Mouse (Mus musculus) urinary bladder, postnatal 10 days (tissue): ENCODE data around the gene Adgrv1.

Source experiments
- DNase-seq: peaks from one replicate; pipeline ENCODE4 v3.0.0; 2022; ENCODE audit warnings: low spot score

Adgrv1 gene

DNA sequence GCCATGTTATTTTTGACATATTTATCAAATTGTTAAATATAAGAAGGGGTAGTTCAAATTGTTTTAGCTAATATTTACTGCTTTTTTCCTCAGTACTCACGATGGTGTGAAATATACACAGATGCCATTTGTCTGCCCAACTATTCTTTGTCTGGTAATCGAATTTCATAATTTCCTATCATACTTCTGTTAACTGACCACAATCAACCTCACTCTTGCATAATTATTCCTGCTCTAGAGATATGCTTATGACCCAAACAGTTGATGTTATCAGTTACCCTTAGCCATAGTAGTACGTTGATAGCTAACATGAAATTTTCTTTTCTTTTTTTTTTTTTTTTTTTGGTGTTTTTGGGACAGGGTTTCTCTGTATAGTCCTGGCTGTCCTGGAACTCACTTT, 393.5 kb downstream of the Adgrv1 start:
- no peak for DNase-seq

DNA sequence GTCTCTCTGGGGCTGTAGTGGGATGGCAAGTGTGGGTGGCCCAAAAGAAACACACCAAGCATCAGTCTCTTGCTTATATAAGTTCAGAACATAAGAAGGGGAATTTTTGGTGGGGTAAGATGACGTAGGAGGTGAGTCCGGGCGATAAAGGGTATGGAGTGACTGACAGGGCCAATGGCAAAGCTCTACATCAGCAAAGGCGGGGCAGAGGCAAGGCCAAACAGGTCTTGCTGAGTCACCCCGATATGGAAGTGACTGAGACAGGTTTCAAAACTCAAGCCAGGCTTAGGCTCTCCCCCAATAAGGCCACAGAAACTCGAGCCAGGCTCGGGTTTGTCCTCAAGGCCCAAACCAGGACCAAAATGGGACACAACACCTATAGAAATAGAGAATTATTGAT, 394.1 kb downstream of the Adgrv1 start:
- DNase-seq = no peak

DNA sequence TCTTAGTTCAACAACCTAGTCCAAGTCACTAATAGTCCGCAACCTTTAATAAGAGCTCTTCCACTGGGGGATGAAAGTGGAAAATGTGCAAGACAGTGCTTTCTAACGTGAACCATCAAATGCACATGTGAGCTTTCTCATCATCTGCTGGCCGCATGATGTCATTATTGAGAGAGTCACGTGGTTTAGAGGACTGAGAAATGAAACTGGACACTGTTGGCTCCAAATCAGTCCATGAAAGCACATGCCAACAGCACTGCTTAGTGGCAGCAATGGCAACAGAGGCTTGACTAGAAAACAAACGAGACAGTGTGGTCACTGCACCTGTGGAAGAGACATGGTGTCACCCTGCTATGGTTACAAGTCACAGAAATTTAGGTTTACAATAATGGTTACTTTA, 395.0 kb downstream of the Adgrv1 start:
- DNase-seq = no peak

DNA sequence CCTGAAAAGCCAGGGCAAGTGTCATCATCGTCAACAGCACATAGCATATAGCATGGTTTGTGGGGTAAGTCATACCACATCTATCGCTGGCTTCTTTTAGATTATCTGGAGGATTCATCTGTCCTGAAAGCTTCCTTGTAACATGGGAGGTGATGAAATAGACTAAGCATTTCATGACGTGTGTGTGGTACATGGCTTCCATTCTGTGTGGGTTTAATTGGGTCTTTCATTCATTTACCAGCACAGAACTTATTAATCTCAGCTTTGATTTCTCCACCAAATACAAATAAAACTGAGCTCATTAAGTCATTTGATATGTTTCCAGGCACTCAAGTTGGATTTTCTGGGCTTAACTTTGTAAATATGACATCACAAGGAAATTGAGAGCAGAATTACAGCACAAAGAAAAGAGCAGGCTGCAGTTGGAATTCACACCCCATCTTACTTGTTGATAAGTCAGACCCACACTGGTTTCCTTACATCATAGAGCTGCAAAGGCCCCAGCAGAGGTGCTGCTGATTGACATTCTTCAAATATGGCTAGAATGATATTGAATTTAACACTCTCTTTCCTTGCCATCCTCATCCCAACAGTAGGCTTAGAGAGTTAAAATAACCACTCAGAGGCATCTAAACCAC, 396.1 kb downstream of the Adgrv1 start:
- DNase-seq = no peak

DNA sequence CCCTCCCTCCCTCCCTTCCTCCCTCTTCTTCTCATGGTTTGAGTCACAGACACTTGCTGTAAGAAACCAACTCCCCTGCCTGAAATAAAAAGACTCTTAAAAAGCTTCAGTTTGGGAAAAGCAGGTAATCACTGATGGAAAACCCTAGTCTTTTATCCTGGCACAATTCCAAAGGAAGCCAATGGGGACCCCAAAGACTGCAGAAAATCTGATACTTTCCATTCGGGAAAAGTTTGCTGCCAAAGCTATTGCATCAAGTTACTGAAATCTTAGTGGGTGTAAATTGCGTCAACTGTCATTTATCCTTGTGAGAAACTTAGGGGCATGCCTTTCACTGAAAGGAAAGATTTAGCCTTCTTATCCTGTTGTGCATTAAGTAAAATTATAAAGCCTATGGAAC, 398.9 kb downstream of the Adgrv1 start:
- no peak for DNase-seq

DNA sequence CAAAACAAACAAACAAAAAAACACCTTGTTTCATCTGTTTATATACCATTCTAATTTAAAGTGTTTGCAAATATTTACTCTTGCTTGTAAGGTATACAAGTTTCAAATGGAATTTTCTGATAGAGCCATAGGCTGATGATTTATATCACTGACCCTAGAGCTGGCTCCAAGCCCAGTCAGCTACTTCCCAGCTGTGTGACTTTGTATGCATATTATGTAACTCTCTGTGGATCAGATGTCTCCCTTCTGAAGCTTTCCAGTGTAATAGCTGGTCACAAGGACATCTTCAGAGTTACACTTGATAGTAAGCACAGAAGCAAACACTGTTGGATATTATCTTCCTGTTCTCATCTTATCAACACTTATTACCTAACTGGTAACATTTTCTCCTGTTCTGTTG, 400.1 kb downstream of the Adgrv1 start:
- DNase-seq = no peak

DNA sequence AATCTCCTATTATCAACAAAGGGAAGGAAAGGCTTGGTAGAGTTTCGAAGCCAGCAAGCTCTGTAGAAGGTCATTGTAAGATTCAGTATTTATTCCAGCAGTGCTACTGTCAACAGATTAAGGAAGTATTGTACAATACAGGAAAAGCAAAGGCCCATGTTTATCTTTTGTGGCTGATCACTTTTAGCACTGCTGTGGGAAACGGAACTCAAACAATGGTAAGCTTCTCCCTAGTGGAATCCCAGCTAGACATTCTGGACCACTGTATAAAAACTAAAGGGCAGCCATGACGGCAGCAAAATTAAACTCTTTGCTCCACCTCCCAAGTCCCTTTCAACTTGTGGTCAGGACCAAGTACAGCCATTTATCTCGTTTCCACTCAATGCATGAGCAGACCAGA, 402.8 kb downstream of the Adgrv1 start:
- DNase-seq = no peak

DNA sequence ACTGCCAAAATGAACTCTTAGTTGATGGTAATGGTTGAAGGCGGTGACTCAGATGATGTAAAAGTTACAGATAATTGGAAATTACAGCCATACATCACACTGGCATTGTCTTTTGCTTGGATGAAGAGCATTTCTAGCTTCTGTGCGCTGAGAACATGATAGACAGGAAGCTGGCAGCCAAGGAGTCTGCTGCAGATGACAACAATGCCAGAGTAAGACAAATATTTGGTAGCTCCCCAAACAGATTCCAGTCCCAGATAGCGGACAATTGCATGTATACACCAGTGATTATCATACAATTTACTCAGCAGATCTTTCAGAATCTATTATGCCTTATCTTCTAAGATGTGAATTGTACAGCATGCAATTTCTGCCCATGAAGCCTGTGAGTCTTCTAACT, 409.2 kb downstream of the Adgrv1 start:
- DNase-seq = no peak

DNA sequence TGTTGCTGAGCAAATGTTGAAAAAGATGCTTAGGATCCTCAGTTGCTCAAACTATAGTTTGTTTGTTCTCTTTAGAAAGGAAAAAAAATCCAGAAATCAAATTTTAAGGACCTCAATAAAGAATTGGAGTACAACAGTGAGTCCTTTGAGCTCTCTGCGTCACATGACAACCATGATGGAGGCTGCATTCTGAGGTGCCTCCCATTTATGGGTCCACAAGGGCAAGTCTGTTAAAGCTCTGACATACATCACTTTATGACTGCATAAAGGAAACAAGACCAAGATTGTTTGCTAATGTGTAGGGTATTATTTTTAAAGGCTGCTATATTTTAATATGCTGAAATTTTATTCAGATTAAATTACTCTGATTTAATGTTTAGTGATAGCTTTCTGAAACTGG, 410.6 kb downstream of the Adgrv1 start:
- DNase-seq = no peak

DNA sequence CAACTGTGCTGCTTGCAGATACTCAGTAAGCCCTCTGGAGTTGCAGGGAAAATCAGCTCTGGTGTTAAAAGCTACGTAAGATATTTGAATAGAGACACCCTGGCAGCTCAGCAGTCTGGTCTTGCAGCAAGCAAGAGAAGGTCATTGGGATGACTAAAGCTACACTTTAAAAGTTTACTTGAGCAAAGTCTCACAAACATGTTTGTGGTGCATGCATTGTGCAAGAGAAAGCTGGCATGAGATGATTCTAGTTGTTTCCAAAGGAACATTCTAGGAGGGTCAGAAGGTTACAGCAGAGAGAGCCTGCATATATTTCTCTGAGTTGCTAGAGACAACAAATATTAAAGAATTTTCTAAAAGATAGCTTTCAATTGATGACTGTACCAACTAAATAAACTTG, 421.5 kb downstream of the Adgrv1 start:
- no peak for DNase-seq

DNA sequence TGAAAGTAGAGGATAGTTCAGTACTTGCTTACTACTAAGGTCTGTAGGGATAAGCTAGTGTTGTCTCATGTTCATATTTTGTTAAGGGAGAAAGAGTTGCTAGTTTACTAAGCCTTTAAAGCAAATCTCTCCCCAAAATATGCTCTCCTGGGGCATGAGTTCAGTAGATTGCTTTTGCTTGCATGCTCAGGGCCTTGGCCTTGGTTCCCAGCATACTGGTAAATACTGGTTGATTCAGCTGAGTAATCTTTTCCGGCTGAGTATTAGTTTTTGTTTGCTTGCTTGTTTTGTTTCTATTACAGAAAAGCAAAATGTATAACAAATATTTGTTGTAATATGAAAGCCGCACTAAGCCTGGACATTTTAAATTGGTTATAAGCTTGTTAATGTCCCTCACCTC, 422.4 kb downstream of the Adgrv1 start:
- no peak for DNase-seq

DNA sequence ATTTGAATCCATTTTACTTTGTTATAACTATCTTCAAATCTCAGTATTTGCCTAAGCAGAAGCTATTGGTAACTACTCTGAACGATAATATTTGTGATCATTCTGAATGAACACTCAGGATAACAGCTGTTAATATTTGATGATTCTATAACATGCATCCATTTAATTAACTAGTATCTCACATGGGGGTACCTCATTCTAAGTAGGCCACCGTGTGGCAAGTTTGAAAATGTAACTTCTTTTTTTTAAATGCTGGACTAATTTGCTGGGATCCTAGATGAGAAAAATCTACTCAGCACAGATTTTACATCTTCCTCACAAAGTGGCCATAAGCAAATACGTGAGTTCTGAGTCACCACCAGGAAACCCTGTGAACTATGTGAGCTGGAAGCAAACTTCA, 423.1 kb downstream of the Adgrv1 start:
- no peak for DNase-seq

DNA sequence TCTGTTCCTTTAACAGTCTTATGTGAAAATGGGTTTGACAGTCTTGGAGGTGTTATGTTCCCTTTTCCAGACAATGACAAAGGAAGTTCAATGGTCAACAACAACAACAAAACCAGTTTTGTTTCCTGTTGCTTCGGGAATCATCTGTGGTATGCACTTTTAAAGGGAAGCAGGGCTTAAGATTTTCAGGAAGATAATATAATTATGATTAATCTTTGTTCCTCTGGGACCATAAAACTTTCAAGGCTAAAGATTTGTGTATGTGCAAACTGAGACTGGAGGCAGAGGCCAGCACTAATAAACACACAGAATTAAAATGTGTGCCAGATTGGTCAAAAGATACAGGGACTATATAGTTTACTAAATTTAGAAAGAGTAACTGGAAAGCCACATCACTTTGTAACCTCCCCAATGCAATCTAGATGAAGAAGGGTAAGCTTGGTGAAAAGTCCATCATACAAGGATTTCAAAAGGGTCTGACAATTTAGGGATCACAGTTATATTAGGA, 424.8 kb downstream of the Adgrv1 start:
- DNase-seq = no peak

DNA sequence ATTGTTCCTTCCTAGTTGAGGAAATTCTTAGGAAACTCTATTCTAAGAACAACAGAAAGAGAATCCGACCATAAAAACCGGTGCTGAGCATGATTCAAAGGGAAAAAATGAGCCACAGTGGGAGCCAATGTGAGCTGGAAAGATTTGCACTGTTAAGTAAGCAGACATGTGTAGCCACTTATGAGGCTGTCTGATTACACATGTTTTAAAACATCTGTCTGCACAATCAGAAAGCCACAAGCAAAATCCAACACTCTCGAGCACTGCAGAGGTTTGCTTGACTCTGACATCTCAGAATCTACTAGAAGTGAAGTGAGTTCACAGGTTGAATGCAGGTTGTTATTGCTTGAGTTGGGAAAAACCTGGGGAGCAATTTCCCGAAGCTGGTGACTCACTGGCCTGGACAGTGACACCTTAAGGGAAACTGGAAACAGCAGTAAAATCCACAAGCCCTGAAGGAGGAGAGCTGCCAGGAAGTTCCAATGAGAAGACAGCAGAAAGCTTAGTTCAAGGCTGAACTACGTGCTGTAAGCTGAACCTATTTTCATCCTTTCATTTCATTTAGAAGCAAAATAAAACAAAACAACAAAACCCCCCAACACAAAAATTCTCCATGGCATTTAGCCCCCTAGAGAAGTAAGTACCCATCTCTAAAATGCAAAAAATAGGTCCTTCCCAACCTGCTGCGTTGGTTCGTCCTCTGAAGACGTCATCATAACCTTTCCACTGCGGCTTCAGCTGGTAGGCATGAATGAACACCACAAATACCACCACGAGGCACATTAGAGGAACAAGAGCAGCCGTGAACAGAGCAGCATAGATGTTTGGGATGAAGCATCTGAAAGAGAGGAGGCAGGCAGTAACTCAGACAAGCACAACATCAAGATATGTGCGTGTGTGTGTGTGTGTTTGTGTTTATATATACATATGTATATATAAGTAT, 450.7 kb downstream of the Adgrv1 start:
- DNase-seq = no peak

DNA sequence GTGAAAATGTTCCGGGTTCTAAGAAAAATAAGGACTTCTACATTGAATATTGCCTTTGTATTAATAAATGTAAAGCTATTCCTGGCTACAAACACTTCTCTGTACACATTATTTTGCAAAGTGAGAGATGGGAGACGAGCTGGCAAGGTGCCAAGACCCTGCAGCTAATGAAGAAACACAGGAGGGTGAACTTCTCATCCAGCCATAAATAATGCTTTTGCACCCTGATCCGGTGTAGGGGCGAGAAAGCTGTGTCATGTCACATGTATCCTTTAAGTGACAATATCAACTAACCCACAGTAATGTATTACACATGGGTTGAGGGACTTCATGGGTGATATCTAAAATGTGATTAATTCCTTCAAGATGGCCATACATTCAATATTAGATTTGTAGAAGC, 451.5 kb downstream of the Adgrv1 start:
- no peak for DNase-seq

DNA sequence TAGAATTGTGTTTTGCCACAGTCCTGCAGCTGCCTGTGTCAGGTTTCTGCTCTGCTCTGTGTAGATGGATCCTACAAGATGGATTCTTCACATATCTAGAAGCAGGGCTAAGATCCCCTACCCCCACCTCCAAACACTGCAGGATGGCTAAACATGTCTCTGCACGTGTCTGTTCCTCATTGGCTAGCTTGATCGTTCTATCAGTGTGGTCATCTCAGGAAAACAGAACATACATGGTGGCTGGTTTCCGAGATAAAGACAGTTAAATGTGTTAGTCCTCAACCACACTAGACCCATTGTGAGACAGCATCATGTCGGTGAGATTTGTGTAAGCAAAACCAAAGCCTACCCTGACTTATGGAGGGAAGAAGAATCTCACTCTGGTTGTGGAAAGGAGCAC, 456.1 kb downstream of the Adgrv1 start:
- DNase-seq = no peak

DNA sequence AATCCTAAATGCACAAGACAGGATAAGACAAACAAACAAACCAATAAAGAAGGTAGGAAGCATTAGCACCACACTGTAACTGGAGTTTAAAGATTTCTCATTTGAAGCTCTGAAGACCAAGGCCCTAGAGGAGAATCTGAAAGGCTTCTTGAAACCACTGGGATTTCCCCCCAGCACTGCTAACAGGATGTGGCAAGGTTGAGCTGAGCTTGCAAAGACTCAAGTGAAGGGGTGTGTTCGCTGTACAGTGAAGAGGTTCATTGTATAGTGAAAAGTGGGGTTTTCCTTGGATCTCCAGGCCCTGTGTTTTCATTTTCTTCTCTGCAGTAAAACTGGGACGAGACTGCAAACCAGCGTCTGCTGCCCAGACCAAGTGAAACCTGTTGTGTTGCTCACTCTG, 456.9 kb downstream of the Adgrv1 start:
- no peak for DNase-seq

DNA sequence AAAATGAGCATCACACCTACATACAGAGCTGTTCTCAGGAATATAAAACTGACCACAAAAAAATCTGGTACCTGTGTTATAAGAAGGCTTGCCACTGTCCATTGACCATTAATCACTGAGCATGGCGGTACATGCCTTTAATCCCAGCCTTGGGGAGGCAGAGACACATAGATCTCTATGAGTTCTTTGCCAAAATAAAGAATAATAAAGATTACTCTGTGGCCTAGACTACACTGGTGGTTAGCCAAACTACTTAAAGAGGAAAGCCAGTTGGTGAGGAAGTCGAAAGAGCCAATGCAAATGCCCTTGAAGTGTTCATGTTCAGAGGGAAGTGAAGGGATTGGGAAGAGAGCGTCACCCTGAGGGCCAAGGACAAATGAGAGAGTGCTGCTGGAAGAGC, 461.8 kb downstream of the Adgrv1 start:
- DNase-seq = no peak

DNA sequence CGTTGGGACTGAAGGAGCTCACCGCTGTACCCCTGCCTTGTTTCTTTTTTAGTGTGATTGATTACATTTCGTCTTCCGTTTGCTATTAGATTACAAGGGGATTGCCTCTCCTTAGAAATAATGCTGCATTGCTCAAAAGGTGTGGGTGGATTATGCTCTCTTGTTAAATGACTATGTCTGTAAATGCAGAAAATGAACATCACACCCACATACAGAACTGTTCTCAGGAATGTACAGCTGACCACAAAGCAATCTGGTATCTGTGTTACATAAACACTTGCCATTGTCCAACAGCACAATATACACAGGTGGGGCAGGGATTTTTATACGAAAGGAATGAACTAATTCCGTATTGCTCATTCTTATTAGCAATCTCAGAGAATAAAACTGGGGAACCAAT, 465.5 kb downstream of the Adgrv1 start:
- no peak for DNase-seq

DNA sequence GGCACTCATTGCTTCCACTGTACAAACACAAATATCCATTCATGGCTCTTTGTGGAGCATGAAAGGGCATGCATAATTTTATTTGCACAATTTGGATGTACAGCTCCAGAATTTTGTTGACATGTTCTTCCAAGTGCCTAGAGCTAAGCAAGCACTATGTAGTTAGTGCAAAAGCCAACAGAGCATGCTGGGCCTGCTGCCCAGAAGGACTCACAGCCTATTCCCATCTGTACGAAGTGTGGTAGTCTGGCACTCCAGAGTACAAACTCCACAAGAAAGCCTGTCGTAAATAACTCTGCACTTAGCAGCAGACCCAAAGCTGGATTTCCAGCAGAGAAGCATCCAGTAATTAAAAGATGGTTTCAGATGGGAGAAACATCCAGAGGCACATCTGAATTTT, 473.1 kb downstream of the Adgrv1 start:
- DNase-seq = no peak

DNA sequence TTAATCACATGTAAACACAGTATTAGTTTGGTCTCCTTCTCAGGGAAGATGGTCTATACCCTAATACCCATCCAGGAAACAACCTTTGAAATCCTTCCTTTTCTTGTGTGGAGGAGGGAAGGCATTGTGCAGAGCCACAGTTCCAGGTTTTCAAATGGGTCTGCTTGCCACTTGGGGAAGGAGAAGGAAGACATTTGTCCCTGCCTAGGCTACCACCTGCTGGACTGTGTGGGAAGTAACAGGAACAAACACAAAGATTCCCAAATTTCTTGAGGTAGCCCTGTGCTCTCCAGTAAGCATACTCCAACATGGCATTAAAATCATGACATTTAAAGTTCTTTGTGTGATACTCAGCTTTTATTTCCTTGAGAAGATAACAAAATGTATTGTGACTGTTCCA, 477.6 kb downstream of the Adgrv1 start:
- DNase-seq = no peak

DNA sequence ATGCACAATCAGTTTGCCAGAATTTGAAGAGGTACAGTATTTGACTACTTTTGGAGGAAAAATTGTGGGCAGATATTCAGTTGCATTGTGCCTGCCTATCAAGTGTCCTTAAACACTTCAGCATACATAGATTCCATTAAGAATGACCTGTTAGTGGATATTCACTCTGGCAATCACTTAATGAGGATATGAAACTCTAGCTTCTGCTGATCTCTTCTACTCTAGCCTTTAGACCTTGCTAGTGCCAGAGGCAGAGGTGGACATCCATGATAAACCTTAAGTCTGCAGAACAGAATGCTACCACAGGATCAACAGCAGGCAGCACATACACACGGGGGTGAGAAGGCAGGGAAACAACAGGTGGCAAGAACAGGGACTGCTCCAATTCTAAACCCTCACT, 488.5 kb downstream of the Adgrv1 start:
- no peak for DNase-seq

DNA sequence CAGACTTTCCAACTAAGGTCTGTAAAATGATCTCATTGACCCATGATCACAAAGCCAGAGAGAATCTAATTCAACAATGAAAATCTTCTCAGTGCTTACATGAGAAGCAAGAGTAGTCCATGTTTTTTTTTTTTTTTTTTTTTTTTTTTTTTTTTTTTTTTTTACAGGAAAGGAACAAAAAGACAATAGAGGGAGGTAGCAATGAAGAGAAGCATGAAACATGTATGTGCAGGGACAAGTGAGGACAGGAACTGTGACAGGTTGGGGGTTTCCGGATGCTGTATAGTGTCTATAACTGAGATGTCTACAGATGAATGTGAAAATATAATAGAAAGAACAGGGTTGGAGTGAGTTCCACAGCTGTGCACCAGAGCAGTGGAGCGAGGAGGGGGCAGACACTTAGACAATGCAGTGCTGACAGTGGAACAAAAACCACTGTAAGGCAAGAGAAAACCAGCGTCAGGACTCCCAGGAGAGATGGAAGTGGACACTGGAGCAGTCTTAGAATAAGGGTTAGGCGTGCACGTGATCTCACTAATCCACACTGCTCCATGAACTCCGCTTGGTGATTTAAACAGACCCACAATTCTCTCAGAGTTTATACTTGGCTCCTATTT, 490.6 kb downstream of the Adgrv1 start:
- DNase-seq = no peak
